ENCODE assay signal across 8 mouse cellular contexts in genomic region chr2:26475505-26476430, GRCm38 (mm10). TPM values are rescaled to one million over a fixed set of nuclear protein-coding genes. Genes with fewer than 3 reads are reported as not detected.
DNase-seq lines count a peak whose midpoint lies in the region; ATAC-seq and TF ChIP-seq lines count a peak whose summit lies in the region.

No protein-coding gene starts in this region.

- no peak overlapping the region for H3K4me3 ChIP-seq in lung, embryonic 14.5 days (ENCODE audit: low read depth, low read length)
- H3K4me3 ChIP-seq in forebrain, embryonic 13.5 days: no peak overlapping the region
- H3K4me3 ChIP-seq in liver, embryonic 11.5 days (ENCODE audit: low read depth, low read length): no peak overlapping the region

- H3K27me3 ChIP-seq in lung, embryonic 14.5 days (ENCODE audit: insufficient read depth, low read length): no peaks in the 10 kb centered on the region
- H3K27me3 ChIP-seq in forebrain, embryonic 13.5 days: no peaks in the 10 kb centered on the region
- no peaks in the 10 kb centered on the region for H3K27me3 ChIP-seq in liver, embryonic 11.5 days (replicated peaks; ENCODE audit: control insufficient read depth, insufficient read depth, low read length)

- H3K27ac ChIP-seq in lung, embryonic 14.5 days (ENCODE audit: low read depth): peak overlapping the region; percentile 80
- H3K27ac ChIP-seq in forebrain, embryonic 13.5 days: peak overlapping the region; percentile 88
- H3K27ac ChIP-seq in liver, embryonic 11.5 days (ENCODE audit: low read depth, low read length): peak overlapping the region; percentile 63

- no peaks in the 10 kb centered on the region for H3K4me1 ChIP-seq in lung, embryonic 14.5 days (ENCODE audit: insufficient read depth)
- peaks cover 51% of the 10 kb centered on the region for H3K4me1 ChIP-seq in forebrain, embryonic 13.5 days
- peaks cover 8% of the 10 kb centered on the region for H3K4me1 ChIP-seq in liver, embryonic 11.5 days (replicated peaks; ENCODE audit: control insufficient read depth, insufficient read depth, low read length)

- no peak overlapping the region for H3K4me2 ChIP-seq in lung, embryonic 14.5 days
- H3K4me2 ChIP-seq in forebrain, embryonic 13.5 days: 0 out of 2 replicates have a peak overlapping the region, but pooled peaks have one; percentile 4
- H3K4me2 ChIP-seq in liver, embryonic 11.5 days: no peak overlapping the region; the same call in 1 of the 2 replicates

- ATAC-seq in lung, embryonic 14.5 days (ENCODE audit: insufficient read depth): peak; percentile 20; the same call in 1 of the 2 replicates
- ATAC-seq in forebrain, embryonic 13.5 days: peak; percentile 73
- no peak for ATAC-seq in liver, embryonic 11.5 days (replicated peaks; ENCODE audit: low FRiP score)

- WGBS in lung, embryonic 14.5 days: 71% methylated on average over 13 of the region's 13 CpGs
- WGBS in forebrain, embryonic 13.5 days: 63% methylated on average over 13 of the region's 13 CpGs
- 61% methylated on average over 13 of the region's 13 CpGs for WGBS in liver, embryonic 11.5 days

- no peak for DNase-seq in lung, embryonic 14.5 days
- no peak for DNase-seq in lung, postnatal 14 days
- no peak for DNase-seq in liver, embryonic 11.5 days (ENCODE audit: low spot score)
- peak; percentile 66 for DNase-seq in retina, postnatal 1 day
- DNase-seq in ovary, postnatal 10 days (ENCODE audit: low spot score): no peak
- no peak for DNase-seq in urinary bladder, postnatal 4 days (ENCODE audit: low spot score in 2 of 2)
- DNase-seq in adrenal gland, postnatal 14 days: no peak

- 0 out of 2 replicates have a peak, but pooled peaks have one; percentile 6 for TF ChIP-seq CTCF in lung, embryonic 14.5 days (IDR thresholded peaks at IDR 0.05; ENCODE audit: low read depth)

- H3K9me3 ChIP-seq in lung, embryonic 14.5 days (ENCODE audit: low read depth, low read length): no peaks in the 10 kb centered on the region
- H3K9me3 ChIP-seq in forebrain, embryonic 13.5 days (replicated peaks): no peaks in the 10 kb centered on the region
- no peaks in the 10 kb centered on the region for H3K9me3 ChIP-seq in liver, embryonic 11.5 days (ENCODE audit: control insufficient read depth, low read length)

- H3K36me3 ChIP-seq in lung, embryonic 14.5 days (ENCODE audit: insufficient read depth): peaks cover 99% of the 10 kb centered on the region
- peaks cover 100% of the 10 kb centered on the region for H3K36me3 ChIP-seq in forebrain, embryonic 13.5 days (ENCODE audit: poor library complexity, severe bottlenecking)
- H3K36me3 ChIP-seq in liver, embryonic 11.5 days (ENCODE audit: control insufficient read depth, insufficient read depth, low read length): peaks cover 23% of the 10 kb centered on the region

- H3K9ac ChIP-seq in lung, embryonic 14.5 days: peak overlapping the region; percentile 11; the same call in 1 of the 2 replicates
- H3K9ac ChIP-seq in forebrain, embryonic 13.5 days: peak overlapping the region; percentile 49
- H3K9ac ChIP-seq in liver, embryonic 11.5 days (ENCODE audit: low read depth, low read length): no peak overlapping the region

RNA-seq across cellular contexts. Expression of gene Sec16a, which starts 30.8 kb away (rescaled TPM):
- 36.0 and 36.5 TPM in 2 replicates for polyA plus RNA-seq in lung, embryonic 14.5 days (2014; fragmentation: Nextera tagmentation; extraction: Ambion mirVana)
- polyA plus RNA-seq in forebrain, embryonic 13.5 days (2015; fragmentation: Nextera tagmentation; extraction: Ambion mirVana): 16.9 and 22.5 TPM in 2 replicates
- polyA plus RNA-seq in liver, embryonic 11.5 days (2014; fragmentation: Nextera tagmentation; extraction: Ambion mirVana): 33.7 TPM in 2 replicates
- 50.1 and 54.6 TPM in 2 replicates for total RNA-seq in adrenal gland, postnatal 14 days (2021)

RNA-seq across cellular contexts. Expression of gene Notch1, which starts 40.7 kb away (rescaled TPM):
- 37.7 and 44.0 TPM in 2 replicates for polyA plus RNA-seq in lung, embryonic 14.5 days (2014; fragmentation: Nextera tagmentation; extraction: Ambion mirVana)
- polyA plus RNA-seq in forebrain, embryonic 13.5 days (2015; fragmentation: Nextera tagmentation; extraction: Ambion mirVana): 28.1 and 32.8 TPM in 2 replicates
- 7.1 and 10.5 TPM in 2 replicates for polyA plus RNA-seq in liver, embryonic 11.5 days (2014; fragmentation: Nextera tagmentation; extraction: Ambion mirVana)
- 27.5 and 35.7 TPM in 2 replicates for total RNA-seq in adrenal gland, postnatal 14 days (2021)
